Mouse (Mus musculus): ENCODE results near the gene Capn2.

DNA sequence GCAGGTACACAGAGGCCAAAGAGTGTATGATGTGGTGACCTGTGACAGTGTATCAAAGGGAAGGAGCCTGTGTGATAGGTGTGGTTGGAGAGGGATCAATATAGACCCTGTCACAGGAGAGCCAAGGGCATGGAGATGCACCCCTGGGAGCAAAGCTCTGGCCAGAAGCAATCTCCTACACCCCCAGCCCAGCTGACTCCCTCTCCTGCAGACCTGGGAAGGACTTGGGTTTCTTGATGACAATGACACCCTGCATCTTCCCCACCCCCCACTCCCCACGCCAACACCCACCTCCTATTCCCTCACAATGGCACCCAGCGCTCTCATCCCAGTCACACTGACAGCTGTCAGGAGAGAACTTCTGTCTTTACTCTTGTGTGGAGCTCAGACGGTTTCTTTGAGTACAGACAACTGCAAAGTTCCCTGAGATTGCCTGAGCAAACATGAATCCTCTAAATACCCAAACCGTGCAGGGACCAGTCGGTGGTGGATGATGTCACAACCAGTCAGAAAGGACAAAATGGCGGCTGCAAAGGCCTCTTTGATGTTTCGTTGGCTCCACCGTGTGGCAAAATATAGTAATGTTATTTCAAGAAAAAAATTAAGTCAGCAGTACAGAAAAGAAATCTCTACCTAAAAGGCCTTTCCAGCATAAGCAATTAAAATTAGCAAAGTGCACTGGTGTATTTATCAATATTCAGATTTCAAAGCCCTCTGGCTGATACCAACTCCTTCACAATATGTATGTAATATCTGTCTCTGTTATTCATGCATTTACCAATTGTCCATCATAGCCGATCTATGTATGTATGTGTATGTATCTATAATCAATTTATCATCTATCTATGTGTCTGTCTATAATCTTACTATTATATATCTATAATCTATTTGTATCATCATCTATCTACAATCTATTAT, 21.9 kb upstream of the Capn2 start:
- peak; percentile 47 for TF ChIP-seq CTCF (IDR thresholded peaks at IDR 0.05; ENCODE audit: control insufficient read depth, insufficient read depth, low read length)
- no peak for TF ChIP-seq POLR2A (IDR thresholded peaks at IDR 0.05; ENCODE audit: borderline replicate concordance, control insufficient read depth, low read depth, low read length)

All from bone marrow, adult 2 months (tissue).